Mouse (Mus musculus) heart, postnatal 4 days (tissue): ENCODE results near the gene Lrch4. TPM values are rescaled to one million over a fixed set of nuclear protein-coding genes. Genes with fewer than 3 reads are reported as not detected.
A peak's percentile ranks its signal among the peaks of the same experiment; 100 is the strongest.
"Not testable (repeated sequence)": the region's sequence is repeated elsewhere in the genome, so short reads cannot be mapped to it uniquely, and the experiment has no call there.

Source experiments
- DNase-seq: peaks from one replicate; pipeline ENCODE4 v3.0.0; 2021
- total RNA-seq, 2 experiments: library from RNA; stranded (reverse); gene quantifications; 2 replicates each; pipeline ENCODE4 v1.2.3; 2021

The Lrch4 gene
- total RNA-seq, 2 experiments from 2014 or later, result 19.2 to 21.6 TPM

DNA sequence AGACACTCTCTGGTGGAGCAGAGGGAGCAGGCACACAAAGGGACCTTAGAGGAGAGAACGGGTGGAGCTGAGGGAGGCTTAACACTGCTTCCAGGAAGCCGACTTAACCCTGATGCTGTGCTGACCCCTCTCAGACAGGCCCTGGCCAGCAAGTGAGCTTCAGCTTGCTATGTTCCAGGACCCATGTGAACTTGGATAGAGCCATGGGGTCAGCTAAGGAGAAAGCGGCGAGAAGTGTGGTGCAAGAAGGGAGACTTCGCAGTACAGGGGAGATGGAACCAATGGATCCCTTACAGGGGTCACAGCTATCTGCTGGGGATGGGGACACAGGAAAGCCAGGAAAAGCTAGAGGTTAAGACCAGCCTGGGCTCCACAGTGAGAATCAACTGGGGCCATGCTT lies 15.8 kb upstream of the Lrch4 start:
- DNase-seq, result no peak

DNA sequence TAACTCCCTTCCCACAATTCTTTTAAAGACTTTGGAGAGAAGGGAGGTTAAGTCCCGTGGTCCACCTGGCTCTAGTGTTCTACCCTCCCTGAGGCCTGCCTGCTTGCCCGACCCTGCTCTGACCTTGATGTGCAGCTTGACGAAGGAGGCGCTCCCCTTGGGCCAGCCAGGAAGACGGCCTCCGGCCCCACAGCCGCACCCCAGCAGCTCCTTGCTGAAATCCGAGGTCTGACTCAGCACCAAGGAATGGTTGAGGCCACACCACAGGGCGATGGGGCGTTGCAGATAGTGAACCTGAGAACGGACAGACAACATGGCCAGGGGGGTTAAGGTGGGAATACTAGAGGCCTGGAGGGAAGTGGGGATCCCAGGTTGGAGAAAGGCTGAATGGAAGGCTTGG lies 15.4 kb upstream of the Lrch4 start, which contains the start of gene Pcolce:
Gene Pcolce, minus strand, starts transcription at position 235 of the 400 bp plus-strand sequence.
- no peak for DNase-seq

DNA sequence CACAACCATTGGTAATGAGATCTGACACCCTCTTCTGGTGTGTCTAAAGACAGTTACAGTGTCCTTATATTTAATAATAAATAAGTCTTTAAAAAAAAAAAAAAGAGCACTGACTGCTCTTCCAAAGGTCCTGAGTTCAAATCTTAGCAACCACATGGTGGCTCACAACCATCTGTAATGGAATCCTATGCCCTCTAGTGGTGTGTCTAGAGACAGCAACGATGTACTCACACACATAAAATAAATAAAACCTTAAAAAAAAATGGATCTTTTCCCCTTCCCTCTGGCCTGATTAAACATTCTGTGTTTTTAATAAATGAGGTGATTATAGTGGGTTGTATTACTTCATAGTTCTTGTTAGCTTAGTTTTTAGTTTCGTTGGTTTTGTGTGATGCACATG lies 14.0 kb upstream of the Lrch4 start:
- not testable (repeated sequence) for DNase-seq

DNA sequence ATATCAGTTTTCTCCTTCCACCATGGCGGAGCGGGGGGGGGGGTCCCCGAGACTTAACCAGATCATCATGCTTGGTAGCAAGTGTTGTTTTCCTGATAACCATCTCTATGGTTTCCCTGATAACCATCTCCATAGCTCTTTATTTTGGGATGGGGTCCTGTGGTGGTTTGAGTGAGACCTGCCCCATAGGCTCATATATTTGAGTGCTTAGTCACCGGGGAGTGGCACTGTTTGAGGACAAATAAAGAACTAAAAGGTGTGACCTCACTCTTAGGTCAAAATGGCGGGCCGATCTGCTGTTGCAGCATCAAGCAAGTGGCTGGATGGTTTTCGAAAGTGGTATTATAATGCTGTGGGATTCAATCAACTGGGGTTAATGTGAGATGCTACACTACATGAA lies 13.6 kb upstream of the Lrch4 start:
- DNase-seq, result no peak

DNA sequence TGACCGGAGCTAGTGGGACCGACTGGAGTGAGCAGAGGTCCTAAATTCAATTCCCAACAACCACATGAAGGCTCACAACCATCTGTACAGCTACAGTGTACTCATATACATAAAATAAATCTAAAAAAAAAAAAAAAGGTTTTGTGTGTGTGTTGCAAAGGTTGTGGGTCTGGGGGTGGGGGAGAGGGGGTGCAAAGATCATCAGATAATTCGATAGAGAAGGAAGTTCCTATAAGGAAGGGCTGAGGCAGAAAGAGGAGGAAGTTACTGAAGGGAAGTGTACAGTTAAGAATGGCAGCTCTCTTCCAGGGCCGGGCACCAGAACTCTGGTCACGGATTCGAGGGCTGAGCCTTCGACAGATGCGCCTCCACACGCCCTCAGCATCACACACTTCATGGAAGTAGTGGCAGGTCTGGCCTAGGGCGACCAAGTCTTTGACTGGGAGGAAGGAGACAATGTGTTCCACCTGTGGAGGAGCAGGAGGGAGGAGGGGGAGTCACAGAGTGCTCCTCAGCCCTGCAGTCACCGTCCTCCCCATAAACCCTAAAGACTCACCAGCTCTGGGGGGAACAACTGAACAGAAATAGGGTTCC lies 4.9 kb upstream of the Lrch4 start:
- DNase-seq, result no peak

DNA sequence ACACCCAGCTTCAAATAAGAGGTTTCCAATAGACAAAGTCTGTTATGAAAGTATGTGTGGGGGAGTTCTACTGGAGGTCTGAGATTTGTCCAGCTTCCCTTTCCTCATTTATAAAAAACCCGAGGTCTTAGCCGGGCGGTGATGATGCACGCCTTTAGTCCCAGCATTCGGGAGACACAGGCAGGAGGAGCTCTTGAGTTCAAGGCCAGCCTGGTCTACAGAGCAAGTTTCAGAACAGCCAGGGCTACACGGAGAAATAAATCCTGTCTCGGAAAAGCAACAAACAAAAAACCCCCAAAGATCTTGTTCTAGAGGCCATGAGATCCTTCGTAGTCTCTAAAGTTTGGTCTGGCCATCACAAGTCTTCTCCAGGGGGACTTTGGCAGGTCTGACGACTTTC lies 930 bp upstream of the Lrch4 start:
- no peak for DNase-seq

DNA sequence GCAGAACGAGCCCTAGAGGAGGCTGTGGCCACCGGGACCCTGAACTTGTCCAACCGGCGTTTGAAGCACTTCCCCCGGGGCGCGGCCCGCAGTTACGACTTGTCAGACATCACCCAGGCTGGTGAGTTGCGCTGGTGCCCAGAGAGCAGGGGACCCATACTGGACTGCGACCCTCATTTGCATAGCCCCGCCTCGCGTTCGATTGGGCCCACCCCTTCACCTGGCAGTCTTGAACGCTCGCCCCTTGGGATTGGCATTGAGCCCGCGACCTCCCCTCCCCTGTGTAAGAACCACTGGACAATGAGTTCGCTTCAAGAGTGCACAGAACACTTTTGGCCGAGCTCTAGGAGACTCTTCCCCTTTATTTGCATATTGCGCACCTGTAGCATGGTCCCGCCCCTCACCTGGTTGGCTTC lies 393 bp downstream of the Lrch4 start:
- no peak for DNase-seq

DNA sequence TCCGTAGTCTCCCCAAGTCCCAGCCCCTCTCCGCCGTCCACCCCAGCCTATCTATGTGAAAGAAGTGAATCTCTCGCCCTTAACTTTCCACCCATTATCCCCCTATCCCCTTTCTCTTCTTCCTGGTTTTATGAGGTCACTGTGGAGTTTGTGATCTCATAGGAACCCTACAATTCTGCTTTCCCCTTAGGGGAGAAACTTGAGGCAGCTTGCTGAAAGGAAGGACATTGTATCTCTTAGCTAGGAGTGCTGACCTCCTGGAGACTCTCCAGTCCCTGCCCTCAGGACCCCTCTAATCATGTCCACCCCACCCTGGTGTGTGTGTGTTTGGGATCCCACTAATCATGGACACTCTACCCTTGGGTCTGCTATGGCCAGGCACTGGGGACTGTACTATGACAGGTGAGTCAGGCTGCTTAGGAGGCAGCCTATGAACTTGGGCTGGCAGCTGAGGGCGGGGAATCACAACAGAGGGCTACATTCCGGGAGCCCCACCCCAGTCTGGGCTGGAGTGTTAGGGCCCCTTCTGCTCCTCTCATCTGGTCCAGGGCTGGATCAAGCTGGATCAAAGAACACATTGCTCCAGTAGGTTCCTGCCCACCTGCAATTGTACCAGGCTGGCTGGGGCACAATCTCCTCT lies 1.1 kb downstream of the Lrch4 start:
- no peak for DNase-seq

DNA sequence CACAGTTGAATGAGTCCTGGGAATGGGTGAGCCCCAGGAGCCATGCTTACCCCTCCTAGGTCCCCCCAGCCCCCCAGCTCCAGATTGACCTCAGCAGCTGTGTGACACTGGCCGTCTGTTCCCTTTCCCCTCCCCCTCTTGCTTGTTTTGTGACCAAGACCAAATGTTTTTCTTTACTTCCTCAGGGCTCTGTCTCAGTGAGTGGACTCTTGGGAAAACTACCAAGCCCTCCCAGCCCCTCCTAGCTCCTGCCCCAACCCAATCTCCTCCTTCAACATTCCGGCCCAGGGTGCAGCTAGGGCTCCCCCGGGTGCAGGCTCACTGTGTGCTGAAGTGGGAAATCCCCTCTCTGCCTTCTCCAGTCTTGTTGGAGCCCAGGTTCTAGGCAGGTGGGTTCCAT lies 1.7 kb downstream of the Lrch4 start:
- DNase-seq, result peak; percentile 39

DNA sequence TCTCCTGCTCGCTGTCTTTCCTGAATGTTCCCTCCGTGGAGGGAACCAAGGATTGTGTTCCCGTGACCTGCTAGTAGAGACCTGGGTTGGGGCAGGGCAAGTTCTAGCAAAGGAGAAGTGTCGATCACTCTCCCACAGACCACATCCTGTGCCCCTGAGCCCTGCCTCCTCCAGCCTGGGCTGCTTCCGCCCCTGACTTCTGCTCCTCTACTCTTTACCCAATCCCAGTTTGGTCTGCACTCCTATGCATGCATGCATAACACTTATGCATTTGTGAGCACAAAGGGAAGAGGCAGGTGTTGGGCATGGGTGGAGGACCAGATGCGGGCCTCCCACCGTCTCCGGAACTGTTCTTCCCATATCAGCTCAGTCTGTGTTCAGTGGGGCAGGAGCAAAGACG lies 2.2 kb downstream of the Lrch4 start:
- DNase-seq, result peak; percentile 41

DNA sequence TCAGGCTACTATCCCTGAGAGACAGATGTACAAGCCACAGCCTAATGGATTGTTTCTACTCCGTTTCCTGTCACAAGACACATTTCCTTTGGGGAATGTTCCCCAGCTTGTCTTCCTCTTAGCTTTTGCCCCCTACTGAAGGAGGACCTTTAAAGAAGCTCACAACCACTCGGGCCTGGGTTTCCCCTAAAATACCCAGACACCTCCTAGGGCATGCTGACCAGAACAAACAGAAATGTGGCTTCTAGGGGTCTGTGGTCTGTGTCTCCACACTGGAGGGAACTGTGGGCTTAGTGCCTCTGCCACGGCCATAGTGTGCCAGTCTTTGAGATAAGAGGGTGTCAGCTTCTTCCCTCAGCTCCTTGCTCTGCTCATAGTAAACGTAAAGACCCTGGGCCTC lies 2.7 kb downstream of the Lrch4 start:
- DNase-seq, result no peak

DNA sequence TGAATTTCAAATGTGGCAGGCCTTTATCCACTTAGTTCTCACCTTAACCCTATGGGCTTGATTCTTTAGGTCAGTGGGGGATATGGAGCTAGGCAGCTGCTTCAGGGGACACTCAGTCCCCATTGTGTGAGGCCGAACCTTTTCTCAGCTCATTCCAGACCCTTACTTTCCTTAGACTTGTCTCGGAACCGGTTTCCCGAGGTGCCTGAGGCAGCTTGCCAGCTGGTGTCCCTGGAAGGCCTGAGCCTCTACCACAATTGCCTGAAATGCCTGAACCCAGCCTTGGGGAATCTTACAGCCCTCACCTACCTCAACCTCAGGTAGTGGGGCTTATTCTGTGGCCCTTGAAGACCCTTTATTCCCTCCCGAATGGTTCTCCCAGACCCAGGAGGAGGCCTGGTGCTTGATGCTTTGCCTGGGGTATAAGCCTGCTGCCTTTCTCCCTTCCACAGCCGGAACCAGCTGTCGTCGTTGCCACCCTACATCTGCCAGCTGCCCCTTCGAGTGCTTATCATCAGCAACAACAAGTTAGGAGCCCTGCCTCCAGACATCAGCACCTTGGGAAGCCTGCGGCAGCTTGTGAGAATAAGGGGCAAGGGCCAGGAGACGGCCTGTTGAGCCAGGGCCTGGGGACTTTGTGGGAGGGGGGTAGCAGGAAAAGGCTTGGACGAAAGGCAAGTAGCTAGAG lies 4.6 kb downstream of the Lrch4 start:
- no peak for DNase-seq

DNA sequence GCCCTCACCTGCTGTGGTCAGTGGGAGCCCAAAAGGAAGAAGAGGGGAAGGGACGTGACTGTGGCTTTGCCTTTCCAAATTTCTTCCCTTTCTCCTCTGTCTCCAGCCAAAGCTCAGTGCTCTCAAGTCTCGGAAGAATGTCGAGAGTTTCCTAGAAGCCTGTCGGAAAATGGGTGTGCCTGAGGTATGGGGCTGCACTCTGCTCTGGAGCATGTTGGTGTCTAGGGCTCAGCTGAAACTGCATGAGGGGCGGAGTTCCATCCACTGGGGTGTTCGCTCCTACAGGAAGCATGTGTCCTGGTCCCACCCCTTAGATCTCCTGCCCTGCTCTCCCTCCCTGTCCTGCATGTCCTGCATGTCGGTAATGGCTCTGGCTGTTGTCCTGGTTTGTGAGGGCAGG lies 10.6 kb downstream of the Lrch4 start:
- DNase-seq, result no peak

DNA sequence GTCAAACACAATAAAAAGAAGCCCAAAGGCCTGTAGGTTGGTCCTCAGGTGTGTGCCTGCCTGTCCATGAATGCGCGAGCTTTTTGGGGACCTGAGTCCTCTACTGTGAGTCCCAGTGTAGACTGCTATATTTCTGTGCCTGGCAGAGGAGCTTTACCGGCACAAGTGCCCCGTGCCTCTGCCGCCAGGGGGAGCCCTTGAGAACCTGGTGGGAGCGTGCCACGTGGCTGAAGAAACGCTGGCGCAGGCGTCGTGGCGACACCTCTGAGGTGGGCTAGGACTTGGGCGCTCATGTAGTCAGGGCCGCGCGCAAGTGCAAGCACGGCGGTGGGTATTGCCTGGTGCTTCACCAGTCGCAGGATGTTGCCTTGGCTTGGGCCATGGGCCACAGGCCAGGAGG lies 12.1 kb downstream of the Lrch4 start, which contains the start of gene Sap25:
Gene Sap25, plus strand, starts transcription at position 281 of the 400 bp plus-strand sequence.
- peak; percentile 51 for DNase-seq

DNA sequence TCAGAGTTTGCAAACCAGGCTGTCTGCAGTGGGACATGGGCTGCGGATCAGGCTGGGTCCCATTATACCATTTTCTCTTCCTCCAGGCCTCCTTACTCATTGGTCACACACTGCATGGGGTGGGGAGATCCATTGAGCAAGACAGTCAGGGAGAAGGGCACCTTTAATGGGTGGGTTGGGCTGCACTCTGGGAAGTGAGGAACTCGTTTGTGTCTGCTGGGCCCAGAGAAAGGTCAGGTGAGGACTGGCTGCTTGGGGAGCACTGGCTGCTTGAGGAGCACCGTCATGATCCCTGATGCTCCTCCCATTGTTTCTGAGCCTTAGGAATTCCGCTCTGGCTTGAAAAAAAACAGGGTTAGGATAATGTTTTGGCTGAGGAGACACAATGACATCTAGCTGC lies 14.0 kb downstream of the Lrch4 start:
- no peak for DNase-seq

DNA sequence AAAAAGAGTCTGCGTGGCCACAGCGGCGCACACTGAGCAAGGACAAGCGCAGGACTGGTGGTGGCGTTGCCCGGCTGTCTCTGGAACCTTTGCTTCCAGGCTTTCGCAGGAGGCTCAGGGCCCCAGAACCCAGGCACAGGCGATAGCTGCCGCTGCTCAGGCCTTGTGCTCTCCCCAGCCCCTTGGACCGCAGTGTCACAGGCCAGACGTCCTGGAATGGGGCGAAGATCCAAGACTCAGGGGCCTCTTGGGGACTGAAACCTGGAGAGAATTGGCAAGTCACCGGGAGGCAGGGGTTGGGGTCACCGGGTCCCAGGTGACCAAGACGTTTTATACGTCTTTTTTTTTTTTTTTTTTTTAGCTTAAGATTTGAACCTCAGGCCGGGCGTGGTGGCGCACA lies 15.6 kb downstream of the Lrch4 start:
- DNase-seq, result no peak

DNA sequence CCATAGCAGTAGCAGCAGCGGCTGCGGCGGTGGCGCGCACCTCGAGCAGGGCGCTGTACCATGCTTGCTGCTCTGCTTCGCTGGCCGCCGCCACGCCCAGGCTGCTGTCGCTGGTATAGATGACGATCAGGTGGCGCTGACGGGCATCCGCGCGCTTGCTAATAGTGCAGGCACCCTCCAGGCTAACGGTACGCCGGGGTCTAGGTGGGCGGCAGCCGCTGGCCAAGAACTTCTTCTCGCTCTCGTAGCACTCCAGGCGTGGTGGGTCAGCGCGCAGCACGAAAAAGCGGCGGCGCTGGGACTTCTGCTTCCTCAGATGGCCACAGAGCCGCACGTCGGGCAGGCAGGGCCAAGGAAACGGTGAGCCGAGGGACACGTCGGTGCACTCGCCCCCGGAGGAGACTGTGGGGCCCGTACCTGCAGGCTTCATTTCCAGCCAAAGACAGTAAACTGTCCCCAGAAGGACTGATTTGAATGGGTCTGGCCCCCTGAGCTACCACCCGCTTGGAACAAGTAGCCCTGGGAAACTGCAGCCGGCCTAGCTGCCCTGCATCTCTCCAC lies 16.2 kb downstream of the Lrch4 start:
- no peak for DNase-seq

DNA sequence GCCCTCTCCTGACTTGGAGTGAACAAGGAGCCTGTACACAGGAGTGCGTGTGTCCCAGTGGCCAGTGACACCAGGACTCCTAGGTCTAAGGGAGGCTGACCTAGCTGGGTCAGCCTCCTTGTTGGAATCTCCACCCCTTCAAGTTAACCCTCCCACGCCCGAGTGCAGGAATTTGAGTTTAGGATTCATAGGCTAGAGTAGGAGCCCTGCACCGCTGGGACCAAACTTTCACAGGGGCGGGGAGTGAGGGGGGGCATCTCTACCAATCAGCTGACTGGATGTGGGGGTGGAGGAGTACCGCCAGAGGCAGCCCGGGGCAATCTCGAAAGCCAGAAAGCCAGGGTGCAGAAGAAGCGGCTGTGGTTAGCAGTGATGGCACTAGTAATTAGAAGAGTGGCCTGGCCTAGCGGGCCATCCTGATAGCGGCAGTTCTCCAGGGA lies 16.8 kb downstream of the Lrch4 start, which contains the start of gene Irs3:
Gene Irs3, minus strand, starts transcription at position 63 of the 440 bp plus-strand sequence.
- DNase-seq, result no peak

DNA sequence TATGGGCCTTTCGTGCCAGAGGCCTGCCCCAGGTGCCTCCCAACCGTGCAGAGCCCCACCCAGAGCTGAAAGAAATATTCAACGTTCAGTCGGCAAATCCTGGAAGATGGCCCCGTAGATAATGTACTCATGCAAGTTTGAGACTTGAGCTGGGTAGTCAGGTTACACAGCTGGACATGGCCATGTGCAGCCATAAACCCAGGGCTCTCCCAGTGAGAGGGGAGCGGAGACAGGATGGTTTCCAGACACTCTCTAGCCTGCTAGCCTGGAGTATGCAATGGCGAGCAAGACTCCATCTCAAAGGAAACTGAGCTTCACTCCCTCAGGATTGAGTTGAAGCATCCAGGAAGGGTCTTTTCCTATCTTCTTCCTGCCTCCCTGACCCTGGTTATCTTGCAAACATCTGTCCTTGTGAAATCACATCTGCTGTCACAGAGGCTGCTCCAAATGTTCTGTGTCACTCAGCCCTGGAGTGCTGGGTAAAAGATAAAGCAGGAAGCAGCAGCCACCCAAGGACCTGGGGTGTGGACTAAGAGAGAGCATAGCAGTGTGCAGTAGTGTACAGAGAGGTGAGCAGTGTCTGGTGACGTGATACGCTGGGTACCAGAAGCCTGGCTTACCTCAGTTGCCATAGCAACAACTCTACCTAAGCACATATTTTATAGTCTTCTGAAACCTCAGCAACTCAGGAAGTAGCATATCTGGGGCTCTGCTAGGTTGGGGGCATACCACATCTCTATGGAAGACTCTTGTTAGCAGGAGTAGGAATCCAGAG lies 19.1 kb downstream of the Lrch4 start:
- no peak for DNase-seq

DNA sequence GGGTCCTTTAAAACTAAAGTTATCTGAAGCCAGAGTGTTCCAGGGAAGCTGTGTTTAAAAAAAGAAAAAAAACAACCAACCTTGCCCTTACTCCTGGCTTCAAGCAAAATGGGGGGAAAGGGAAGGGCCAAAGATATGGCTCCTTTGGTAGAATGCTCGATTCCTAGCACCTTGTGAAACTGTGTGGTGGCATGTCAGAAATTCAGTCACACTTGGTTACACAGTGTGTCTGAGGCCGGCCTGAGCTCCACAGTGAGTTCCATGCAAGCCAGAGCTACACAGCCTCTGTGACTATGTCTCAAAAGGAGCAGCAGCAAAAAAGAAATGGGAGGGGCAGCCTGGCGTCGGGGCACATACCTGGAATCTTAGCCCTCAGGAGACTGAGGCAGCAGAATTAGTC lies 20.3 kb downstream of the Lrch4 start:
- no peak for DNase-seq

DNA sequence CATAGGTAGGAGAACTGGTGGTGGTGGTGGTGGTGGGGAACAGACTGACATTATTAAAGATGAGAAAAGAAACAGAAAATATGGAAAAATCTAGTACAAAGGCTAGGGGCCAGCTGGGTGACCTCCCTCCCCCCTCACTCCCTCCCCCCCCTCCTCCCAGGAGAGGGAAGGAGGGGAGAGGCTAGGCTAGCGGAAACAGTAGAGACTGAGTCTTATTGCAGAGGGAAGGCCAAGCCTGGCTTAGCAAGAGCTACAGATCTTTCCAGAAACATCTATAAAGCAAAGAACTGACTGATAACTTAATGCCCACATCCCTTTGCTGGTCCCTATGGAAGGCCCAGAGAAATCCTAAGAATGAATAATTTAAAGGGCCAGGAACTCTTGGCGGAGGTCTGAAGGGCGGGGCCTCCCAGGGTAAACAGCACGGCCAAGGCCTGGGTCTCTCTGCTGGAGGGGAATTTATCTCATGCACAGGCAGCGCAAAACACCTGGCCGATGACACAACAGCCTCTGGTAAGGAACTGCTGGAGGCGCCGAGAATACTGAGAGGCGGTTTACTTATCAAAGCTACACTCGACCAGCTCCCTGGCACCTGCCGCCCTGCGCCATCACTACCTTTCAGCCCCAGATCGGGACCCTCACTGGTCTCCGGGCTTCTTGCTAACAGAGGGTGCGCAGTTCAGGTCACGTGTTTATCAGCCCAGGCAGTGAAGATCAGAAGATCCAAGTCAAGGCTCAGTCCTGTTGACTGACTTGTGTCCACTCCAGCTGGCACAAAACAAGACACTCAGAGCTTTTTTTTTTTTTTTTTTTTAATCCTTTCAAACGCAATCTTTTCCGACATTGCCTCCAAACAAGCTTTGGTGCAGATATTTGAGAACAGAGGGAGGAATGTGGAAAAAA lies 21.0 kb downstream of the Lrch4 start:
- DNase-seq, result no peak

DNA sequence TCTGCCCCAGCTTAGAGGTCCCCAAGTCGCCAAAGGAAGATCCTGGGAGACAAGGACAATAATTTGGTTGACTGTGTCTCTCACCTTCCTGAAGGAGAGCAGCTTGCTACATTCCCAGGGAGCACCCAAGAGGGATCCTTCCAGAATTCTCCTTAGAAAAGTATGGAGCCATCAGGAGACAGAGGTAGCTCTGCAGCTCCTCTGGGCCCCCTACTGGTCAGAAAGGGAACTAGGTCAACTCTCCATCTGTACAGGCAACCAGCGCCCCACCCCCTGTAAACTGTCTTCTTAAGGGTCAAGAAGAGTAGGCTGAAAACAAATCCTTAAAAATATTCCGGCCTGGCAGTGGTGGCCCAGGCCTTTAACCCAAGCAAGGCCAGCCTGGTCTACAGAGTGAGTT lies 23.6 kb downstream of the Lrch4 start:
- peak; percentile 81 for DNase-seq
